ENCODE assay signal across 8 mouse cellular contexts in the genomic region with DNA sequence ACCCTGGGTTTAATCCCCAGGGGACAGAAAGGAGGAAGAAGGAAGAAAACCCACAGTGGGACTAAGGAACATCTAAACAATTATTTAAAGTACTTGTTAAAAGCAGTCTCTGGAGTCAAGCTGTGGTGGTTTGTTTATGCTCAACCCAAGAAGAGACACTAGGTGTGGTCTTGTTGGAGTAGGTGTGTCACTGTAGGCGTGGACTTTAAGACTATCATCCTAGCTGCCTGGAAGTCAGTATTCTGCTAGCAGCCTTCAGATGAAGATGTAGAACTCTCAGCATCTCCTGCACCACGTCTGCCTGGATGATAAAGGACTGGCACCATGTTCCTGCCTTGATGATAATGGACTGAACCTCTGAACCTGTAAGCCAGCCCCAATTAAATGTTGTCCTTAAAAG. TPM values are rescaled to one million over a fixed set of nuclear protein-coding genes. Genes with fewer than 3 reads are reported as not detected.
DNase-seq lines count a peak whose midpoint lies in the region; ATAC-seq and TF ChIP-seq lines count a peak whose summit lies in the region.
"Not testable (repeated sequence)": the region's sequence is repeated elsewhere in the genome, so short reads cannot be mapped to it uniquely, and the experiment has no call there.
"Had no signal": no experiment of that assay in that cellular context is flagged by ENCODE, and none has a peak within 500 bp of the region (broad histone marks: within the 10 kb centered on the region; RNA-seq: fewer than 3 reads in every experiment).

No protein-coding gene starts in this region.

- WGBS in liver, embryonic 14.5 days (ENCODE audit: insufficient replicate concordance), result 10% methylated on average over 2 of the region's 2 CpGs

- not testable (repeated sequence) for H3K9me3 ChIP-seq in liver, embryonic 14.5 days (ENCODE audit: control insufficient read depth, low read length)

- peak; percentile 76 for ATAC-seq in erythroid progenitor cell, adult 5-6 weeks (replicated peaks; ENCODE audit: low FRiP score, poor library complexity, severe bottlenecking)
- peak; percentile 82 for ATAC-seq in liver, embryonic 14.5 days (ENCODE audit: insufficient read depth)
- ATAC-seq in megakaryocyte-erythroid progenitor cell, adult 5-6 weeks (replicated peaks; ENCODE audit: low FRiP score, low TSS enrichment, poor library complexity, severe bottlenecking), result peak; percentile 46

- peak overlapping the region; percentile 72 for H3K9ac ChIP-seq in liver, embryonic 14.5 days (replicated peaks)

- H3K36me3 ChIP-seq in liver, embryonic 14.5 days (replicated peaks; ENCODE audit: control insufficient read depth, insufficient read depth, low read depth), result not testable (repeated sequence)

- peak overlapping the region; percentile 60 for H3K4me3 ChIP-seq in liver, embryonic 14.5 days (ENCODE audit: insufficient read depth in 1 of 2, low read depth in 2 of 2, low read length in 2 of 2)

- not testable (repeated sequence) for TF ChIP-seq CTCF in liver, embryonic 14.5 days (IDR thresholded peaks at IDR 0.05; ENCODE audit: low read depth)

- peak overlapping the region; percentile 95 for H3K27ac ChIP-seq in liver, embryonic 14.5 days

- not testable (repeated sequence) for TF ChIP-seq EP300 in liver, embryonic 14.5 days (IDR thresholded peaks at IDR 0.05; ENCODE audit: low read depth)

- H3K27me3 ChIP-seq in liver, embryonic 14.5 days (ENCODE audit: control insufficient read depth, insufficient read depth, low read length), result not testable (repeated sequence)

- peak overlapping the region; percentile 71 for H3K4me2 ChIP-seq in liver, embryonic 14.5 days (ENCODE audit: low read depth)

- DNase-seq in ES-CJ7 (ENCODE audit: low read depth, low spot score), result peak; percentile 73
- DNase-seq in c-Kit-negative CD71-positive TER-119-positive erythroid progenitor cells, embryonic 14.5 days (ENCODE audit: low read depth, low spot score), result peak; percentile 80
- DNase-seq in induced T-regulatory cell, adult 2 months (ENCODE audit: low read depth), result peak; percentile 37
- peak; percentile 71 to 78 (median 73) for DNase-seq in liver, embryonic 14.5 days (ENCODE audit: low read depth in 3 of 3, low spot score in 3 of 3)
- DNase-seq in spleen, postnatal 36 days (ENCODE audit: low spot score in 2 of 2), result peak; percentile 27 to 65

- peaks cover 7 to 15% of the 10 kb centered on the region in 2 experiments for H3K4me1 ChIP-seq in liver, embryonic 14.5 days (replicated peaks; ENCODE audit: control insufficient read depth in 2 of 2, insufficient read depth in 2 of 2, low read length in 1 of 2)

RNA-seq across cellular contexts. Expression of a gene that starts 12.9 kb away (rescaled TPM):
- total RNA-seq in erythroid progenitor cell, adult 5-6 weeks (2015; ENCODE audit: low replicate concordance), result 106 and 107 TPM in 2 replicates
- 101 and 164 TPM in 2 replicates for total RNA-seq in erythroid progenitor cell, adult 5-6 weeks (2017; ENCODE audit: low replicate concordance)
- 10.9 and 18.3 TPM in 2 replicates for polyA plus RNA-seq in liver, embryonic 14.5 days (2012; rRNA removed)
- polyA plus RNA-seq in liver, embryonic 14.5 days (2014; fragmentation: Nextera tagmentation; extraction: Ambion mirVana), result 29.9 and 34.3 TPM in 2 replicates
- 29.5 and 34.9 TPM in 2 replicates for total RNA-seq in megakaryocyte-erythroid progenitor cell, adult 5-6 weeks (2014; fragmentation: Nextera tagmentation)
- total RNA-seq in megakaryocyte-erythroid progenitor cell, adult 5-6 weeks (2017), result 74.0 and 111 TPM in 2 replicates

RNA-seq across cellular contexts. Expression of a gene that starts 13.0 kb away (rescaled TPM):
- total RNA-seq in erythroid progenitor cell, adult 5-6 weeks (2015; ENCODE audit: low replicate concordance), result 152 and 157 TPM in 2 replicates
- total RNA-seq in erythroid progenitor cell, adult 5-6 weeks (2017; ENCODE audit: low replicate concordance), result 169 and 197 TPM in 2 replicates
- 47.3 and 50.8 TPM in 2 replicates for polyA plus RNA-seq in liver, embryonic 14.5 days (2012; rRNA removed)
- polyA plus RNA-seq in liver, embryonic 14.5 days (2014; fragmentation: Nextera tagmentation; extraction: Ambion mirVana), result 64.6 and 65.3 TPM in 2 replicates
- total RNA-seq in megakaryocyte-erythroid progenitor cell, adult 5-6 weeks (2014; fragmentation: Nextera tagmentation), result 197 and 235 TPM in 2 replicates
- total RNA-seq in megakaryocyte-erythroid progenitor cell, adult 5-6 weeks (2017), result 282 and 332 TPM in 2 replicates

RNA-seq across cellular contexts. Expression of a gene that starts 31.2 kb away (rescaled TPM):
- total RNA-seq in erythroid progenitor cell, adult 5-6 weeks (2015; ENCODE audit: low replicate concordance), result not detected in 2 replicates
- not detected in 2 replicates for total RNA-seq in erythroid progenitor cell, adult 5-6 weeks (2017; ENCODE audit: low replicate concordance)
- 5.1 and 7.7 TPM in 2 replicates for polyA plus RNA-seq in liver, embryonic 14.5 days (2012; rRNA removed)
- 16.9 and 17.8 TPM in 2 replicates for polyA plus RNA-seq in liver, embryonic 14.5 days (2014; fragmentation: Nextera tagmentation; extraction: Ambion mirVana)
- total RNA-seq in megakaryocyte-erythroid progenitor cell, adult 5-6 weeks (2014; fragmentation: Nextera tagmentation), result not detected in 2 replicates
- total RNA-seq in megakaryocyte-erythroid progenitor cell, adult 5-6 weeks (2017), result not detected in 2 replicates
- polyA plus RNA-seq: CD4-positive, CD25-positive, alpha-beta regulatory T cell, adult 4 months had no signal

Comparison
In these comparisons a context has a peak if more than half of its experiments do, and no peak if none do; other contexts are left out.
1. Peak in every context shown above with its lines: DNase-seq, ATAC-seq, H3K4me3 ChIP-seq and H3K27ac ChIP-seq.